ENCODE assay signal across 1 mouse cellular context in the genomic region with DNA sequence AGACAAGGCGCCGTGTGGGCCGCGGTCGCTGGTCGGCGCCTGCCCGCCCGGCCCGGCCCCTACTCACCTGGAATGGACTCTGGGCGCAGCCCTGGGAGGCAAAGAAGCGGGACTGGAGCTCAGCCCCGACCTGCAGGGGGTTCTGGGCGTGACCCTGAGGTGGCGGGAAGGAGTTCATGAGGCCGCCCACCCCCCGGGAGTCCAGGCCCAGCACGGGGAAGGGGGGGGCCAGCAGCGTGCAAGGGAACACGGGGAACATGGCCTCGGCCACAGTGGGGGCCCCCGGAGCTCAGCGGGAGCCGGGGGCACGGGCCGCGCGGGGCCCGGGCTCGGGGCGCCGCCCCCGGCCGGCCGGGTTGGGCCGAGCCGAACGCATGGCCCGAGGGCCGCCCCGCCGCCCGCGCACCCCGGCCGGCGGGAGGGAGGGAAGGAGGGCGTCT.
TF ChIP-seq lines count a peak whose summit lies in the region.

No protein-coding gene starts in this region.

TF ChIP-seq in myocyte, 11 proteins besides CTCF, POLR2A, EP300 and RAD21 (continued from another document):
- no peak for TF ChIP-seq E2F4 (IDR thresholded peaks at IDR 0.05; ENCODE audit: insufficient read depth)
- TF ChIP-seq TCF3 (IDR thresholded peaks at IDR 0.05; ENCODE audit: insufficient read length, low read depth): no peak
- TF ChIP-seq USF1 (IDR thresholded peaks at IDR 0.05; ENCODE audit: low read depth): no peak
- no peak for TF ChIP-seq REST (IDR thresholded peaks at IDR 0.05; ENCODE audit: insufficient read depth, insufficient read length)
- no peak for TF ChIP-seq MYOG (IDR thresholded peaks at IDR 0.05; ENCODE audit: control insufficient read depth in 1 of 3, insufficient read depth in 1 of 3, insufficient read length in 2 of 3, low read depth in 2 of 3)
- no peak for TF ChIP-seq CEBPB (IDR thresholded peaks at IDR 0.05; ENCODE audit: insufficient read depth, poor library complexity, severe bottlenecking)
- TF ChIP-seq MAX (IDR thresholded peaks at IDR 0.05; ENCODE audit: low read depth): no peak
- TF ChIP-seq TCF12 (IDR thresholded peaks at IDR 0.05; ENCODE audit: insufficient read depth, poor library complexity, severe bottlenecking): no peak
TF ChIP-seq in myocyte: peak in this region for 0.
